Mouse (Mus musculus) cortical plate, adult 2 months (tissue): Measurements from ENCODE around the gene Tnfrsf13c. TPM values are rescaled to one million over a fixed set of nuclear protein-coding genes. Genes with fewer than 3 reads are reported as not detected.

Experiments
- H3K27ac ChIP-seq: fragments of 200-500 bp; 2 replicates; pipeline ENCODE4 v1.5.1; 2012; ENCODE audit warnings: low read length, control low read depth, inconsistent platforms; ENCODE audit not compliant: insufficient read depth
- H3K4me1 ChIP-seq: fragments of 200-500 bp; 2 replicates; pipeline ENCODE4 v1.6.1; 2011; ENCODE audit warnings: low read length; ENCODE audit not compliant: control insufficient read depth, insufficient read depth
- H3K4me3 ChIP-seq: fragments of 200-500 bp; 2 replicates; pipeline ENCODE4 v1.5.1; 2011; ENCODE audit warnings: mild to moderate bottlenecking, low read length, control low read depth; ENCODE audit not compliant: insufficient read depth
- CTCF ChIP-seq: fragments of 200-500 bp; IDR thresholded peaks from 2 replicates; pipeline ENCODE4 v1.5.1; 2011; ENCODE audit warnings: mild to moderate bottlenecking, control low read depth, low read length; ENCODE audit not compliant: insufficient read depth; ENCODE audit errors: extremely low read depth
- POLR2A ChIP-seq: fragments of 200-500 bp; IDR thresholded peaks from 2 replicates; pipeline ENCODE4 v1.6.1; 2011; ENCODE audit warnings: mild to moderate bottlenecking, low read length, control low read depth; ENCODE audit not compliant: insufficient read depth; ENCODE audit errors: extremely low read depth
- polyA plus RNA-seq: library from polyadenylated mRNA; depleted of rRNA; stranded (reverse); fragments of >200 nt; gene quantifications from 2 replicates; pipeline ENCODE4 v1.2.3, GENCODE M21; 2012

The Tnfrsf13c gene
- polyA plus RNA-seq, 1 experiment, result 0.48 TPM

GRCm38 (mm10) chr15:82188481-82189240, 35.5 kb downstream of the Tnfrsf13c start:
- H3K27ac ChIP-seq, result no peak overlapping the region
- H3K4me3 ChIP-seq, result no peak overlapping the region
- no peak for TF ChIP-seq POLR2A
- TF ChIP-seq CTCF, result peak; percentile 28; the same call in 1 of the 2 replicates
- no peaks in the 10 kb centered on the region for H3K4me1 ChIP-seq

- Histone ChIP-seq H3K27ac (no peak overlapping the region), H3K4me1 (no peaks in the 10 kb centered on the region), H3K4me3 (no peak overlapping the region)
- no peak for TF ChIP-seq CTCF
- TF ChIP-seq POLR2A, result no peak
Measured at GRCm38 (mm10) chr15:82187924-82188323, 36.2 kb downstream of the Tnfrsf13c start.

- Histone ChIP-seq H3K4me1 (no peaks in the 10 kb centered on the region), H3K27ac (no peak overlapping the region), H3K4me3 (no peak overlapping the region)
- TF ChIP-seq CTCF, result no peak
Measured at GRCm38 (mm10) chr15:82187401-82187800, 36.8 kb downstream of the Tnfrsf13c start.

GRCm38 (mm10) chr15:82186931-82187330, 37.2 kb downstream of the Tnfrsf13c start:
- no peak overlapping the region for H3K4me3 ChIP-seq
- H3K27ac ChIP-seq, result no peak overlapping the region
- H3K4me1 ChIP-seq, result no peaks in the 10 kb centered on the region
- no peak for TF ChIP-seq POLR2A
- TF ChIP-seq CTCF, result no peak

DNA sequence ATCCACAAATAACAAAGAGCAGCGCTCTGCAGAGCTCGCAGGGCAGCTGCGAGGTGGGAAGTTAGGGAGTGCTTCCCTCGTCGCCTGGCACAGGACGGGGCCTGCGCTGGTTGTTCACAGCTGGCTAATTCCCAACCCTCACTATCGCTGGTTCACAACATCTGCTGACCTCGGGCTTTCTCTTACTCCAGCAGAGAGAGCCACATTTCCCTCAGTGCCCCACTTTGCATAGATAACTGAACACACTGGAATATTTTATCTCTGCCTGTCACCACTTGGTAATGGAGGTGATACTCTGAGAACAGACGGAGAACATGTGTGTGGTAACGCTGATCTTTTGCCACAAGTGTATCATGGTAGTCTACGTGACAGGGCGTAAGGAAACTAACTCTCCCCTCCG, 38.0 kb downstream of the Tnfrsf13c start:
- H3K27ac ChIP-seq, result peak overlapping the region; percentile 42; the same call in 1 of the 2 replicates
- H3K4me1 ChIP-seq, result no peaks in the 10 kb centered on the region
- H3K4me3 ChIP-seq, result no peak overlapping the region
- TF ChIP-seq CTCF (no peak), POLR2A (no peak)

GRCm38 (mm10) chr15:82185062-82185783, 38.9 kb downstream of the Tnfrsf13c start:
- no peak overlapping the region for H3K27ac ChIP-seq
- H3K4me1 ChIP-seq, result no peaks in the 10 kb centered on the region
- no peak overlapping the region for H3K4me3 ChIP-seq
- TF ChIP-seq POLR2A (no peak), CTCF (no peak)

- TF ChIP-seq POLR2A (no peak), CTCF (no peak)
- Histone ChIP-seq H3K4me1 (no peaks in the 10 kb centered on the region), H3K27ac (no peak overlapping the region), H3K4me3 (no peak overlapping the region)
Measured at GRCm38 (mm10) chr15:82184656-82185055, 39.5 kb downstream of the Tnfrsf13c start.

- H3K27ac ChIP-seq, result no peak overlapping the region
- H3K4me3 ChIP-seq, result no peak overlapping the region
- no peaks in the 10 kb centered on the region for H3K4me1 ChIP-seq
- no peak for TF ChIP-seq CTCF
- no peak for TF ChIP-seq POLR2A
Measured at GRCm38 (mm10) chr15:82184183-82184582, 40.0 kb downstream of the Tnfrsf13c start.

DNA sequence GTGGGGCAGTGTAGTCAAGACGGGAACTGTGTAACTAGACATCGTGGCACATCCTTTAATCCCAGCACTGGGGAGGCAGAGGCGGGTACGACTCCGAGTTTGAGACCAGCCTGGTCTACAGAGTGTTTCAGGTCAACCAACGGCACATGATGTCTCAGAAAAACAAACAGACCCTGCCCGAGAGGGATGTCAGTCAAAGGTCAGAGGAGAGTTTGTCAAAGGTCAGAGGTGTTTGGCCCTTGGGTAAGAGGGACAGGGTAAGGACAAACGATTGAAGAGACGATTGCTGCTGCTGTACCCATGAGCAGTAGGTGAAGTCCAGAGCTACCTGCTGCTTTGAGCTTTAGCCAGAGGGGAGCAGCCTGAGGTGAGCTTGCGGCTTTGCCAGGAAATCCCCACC, 40.6 kb downstream of the Tnfrsf13c start:
- Histone ChIP-seq H3K4me3 (no peak overlapping the region), H3K27ac (no peak overlapping the region), H3K4me1 (no peaks in the 10 kb centered on the region)
- TF ChIP-seq POLR2A (no peak), CTCF (no peak)

DNA sequence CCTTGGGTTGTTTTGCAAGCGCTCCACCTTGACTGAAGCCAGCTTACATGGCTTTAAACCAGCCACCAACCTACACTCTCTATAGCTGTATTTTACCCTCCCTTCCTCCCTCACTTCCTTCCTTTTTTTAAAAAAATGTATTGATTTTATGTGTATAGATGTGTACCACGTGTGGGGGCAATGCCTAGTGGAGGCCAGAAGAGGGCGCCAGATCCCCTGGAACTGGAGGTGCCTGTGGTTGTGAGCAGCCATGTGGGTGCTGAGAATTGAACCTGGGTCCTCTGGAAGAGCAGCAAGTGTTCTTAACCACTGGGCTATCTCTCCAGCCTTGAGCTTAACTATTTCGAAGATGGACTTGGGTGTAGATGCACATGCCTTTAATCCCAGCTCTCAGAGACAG, 41.9 kb downstream of the Tnfrsf13c start:
- no peak for TF ChIP-seq CTCF
- TF ChIP-seq POLR2A, result no peak
- H3K4me3 ChIP-seq, result no peak overlapping the region
- no peaks in the 10 kb centered on the region for H3K4me1 ChIP-seq
- no peak overlapping the region for H3K27ac ChIP-seq

- Histone ChIP-seq H3K27ac (no peak overlapping the region), H3K4me1 (no peaks in the 10 kb centered on the region), H3K4me3 (no peak overlapping the region)
- TF ChIP-seq CTCF (no peak), POLR2A (no peak)
Measured at GRCm38 (mm10) chr15:82181131-82181530, 43.0 kb downstream of the Tnfrsf13c start.
